Mouse (Mus musculus) embryonic facial prominence, embryonic 15.5 days (tissue): Measurements from ENCODE around the gene Mrps9. TPM values are rescaled to one million over a fixed set of nuclear protein-coding genes. Genes with fewer than 3 reads are reported as not detected.

ENCODE experiments used
- ATAC-seq: fragments of 200-750 bp; cut with Nextera tagmentation; 2 replicates; pipeline ENCODE4 v1.8.0; 2017; ENCODE audit warnings: low read depth, moderate TSS enrichment; ENCODE audit not compliant: insufficient number of reproducible peaks, low FRiP score, low TSS enrichment
- H3K27ac ChIP-seq: fragments of 300-500 bp; sonication (generic); replicated peaks from 2 replicates; pipeline ENCODE4 v1.5.1; 2015; ENCODE audit warnings: mild to moderate bottlenecking, inconsistent platforms
- H3K27me3 ChIP-seq: fragments of 300-500 bp; sonication (generic); 2 replicates; pipeline ENCODE4 v1.6.1; 2015; ENCODE audit warnings: inconsistent platforms
- H3K36me3 ChIP-seq: fragments of 300-500 bp; sonication (generic); 2 replicates; pipeline ENCODE4 v1.6.1; 2015; ENCODE audit warnings: mild to moderate bottlenecking, inconsistent platforms
- H3K4me1 ChIP-seq: fragments of 300-500 bp; sonication (generic); 2 replicates; pipeline ENCODE4 v1.6.1; 2015; ENCODE audit warnings: inconsistent platforms
- H3K4me2 ChIP-seq: fragments of 300-500 bp; sonication (generic); replicated peaks from 2 replicates; pipeline ENCODE4 v1.6.1; 2015; ENCODE audit warnings: mild to moderate bottlenecking, inconsistent platforms
- H3K4me3 ChIP-seq: fragments of 300-500 bp; sonication (generic); replicated peaks from 2 replicates; pipeline ENCODE4 v1.5.1; 2015; ENCODE audit warnings: mild to moderate bottlenecking, inconsistent platforms
- H3K9ac ChIP-seq: fragments of 300-500 bp; sonication (generic); 2 replicates; pipeline ENCODE4 v1.6.1; 2015; ENCODE audit warnings: inconsistent platforms
- H3K9me3 ChIP-seq: fragments of 300-500 bp; sonication (generic); replicated peaks from 2 replicates; pipeline ENCODE4 v1.6.1; 2016; ENCODE audit warnings: inconsistent platforms
- WGBS: fragments of 180-500 bp; shearing (Covaris S2); methylation state at CpG from one replicate; pipeline ENCODE4 v1.1.7; 2015; 5-methylcytosine and 5-hydroxymethylcytosine counted together
- polyA plus RNA-seq: library from polyadenylated mRNA; unstranded; fragments of >200 nt; fragmentation: Nextera tagmentation; extraction: Ambion mirVana; gene quantifications from 2 replicates; pipeline ENCODE4 v1.2.1, GENCODE M21; 2015

The Mrps9 gene
- polyA plus RNA-seq, 1 experiment from 2014 or later: 41.6 TPM

DNA sequence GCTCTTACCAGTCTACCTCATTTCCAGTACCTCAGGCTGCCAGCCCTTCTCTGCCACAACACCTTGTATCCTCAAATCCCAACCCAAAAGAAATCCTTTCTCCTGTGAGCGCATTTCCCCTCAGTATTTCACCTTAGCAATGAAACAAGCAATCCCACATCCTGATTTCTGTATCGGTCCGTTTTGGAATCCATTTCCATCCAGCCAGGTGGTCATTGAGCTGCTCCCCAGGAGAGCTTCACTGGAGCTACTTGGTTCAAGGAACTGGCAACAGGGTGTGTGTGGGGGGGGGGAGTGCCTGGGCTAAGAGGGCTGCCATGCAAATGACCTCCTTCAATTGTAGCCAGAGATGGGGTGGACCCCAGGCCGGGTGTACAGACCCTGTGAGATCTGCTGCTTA is 56.1 kb downstream of the Mrps9 start:
- H3K4me3 ChIP-seq: no peak overlapping the region
- H3K27me3 ChIP-seq: no peaks in the 10 kb centered on the region
- no peak overlapping the region for H3K4me2 ChIP-seq
- no peaks in the 10 kb centered on the region for H3K4me1 ChIP-seq
- no peaks in the 10 kb centered on the region for H3K9me3 ChIP-seq
- H3K9ac ChIP-seq: no peak overlapping the region
- H3K36me3 ChIP-seq: peaks cover 12% of the 10 kb centered on the region; the same call in 1 of the 2 replicates
- no peak for ATAC-seq
- no peak overlapping the region for H3K27ac ChIP-seq
- WGBS: 56% methylated on average over 4 of the region's 4 CpGs

DNA sequence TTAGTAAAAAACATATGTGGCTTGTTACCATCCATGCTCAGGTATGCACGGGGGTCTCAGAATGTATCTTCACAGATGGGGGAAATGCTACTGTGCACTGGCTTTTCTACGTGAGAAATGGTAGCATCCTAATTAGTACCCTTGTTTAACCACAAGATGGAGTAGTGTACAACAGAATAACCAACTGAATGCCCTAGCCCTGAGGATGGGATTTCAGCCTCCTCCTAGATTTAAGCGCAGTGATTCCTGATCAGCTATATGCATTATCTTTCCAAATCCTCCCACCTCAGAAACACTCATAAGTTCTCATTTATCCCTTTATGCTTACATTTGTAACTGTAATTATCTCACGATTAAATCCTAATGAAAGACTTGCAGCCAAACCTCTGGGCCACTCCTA is 64.0 kb downstream of the Mrps9 start:
- ATAC-seq: no peak
- no peaks in the 10 kb centered on the region for H3K36me3 ChIP-seq
- H3K27me3 ChIP-seq: no peaks in the 10 kb centered on the region
- no peak overlapping the region for H3K9ac ChIP-seq
- H3K4me2 ChIP-seq: no peak overlapping the region
- no peak overlapping the region for H3K4me3 ChIP-seq
- no peaks in the 10 kb centered on the region for H3K9me3 ChIP-seq
- H3K4me1 ChIP-seq: peaks cover 9% of the 10 kb centered on the region; the same call in 1 of the 2 replicates
- no peak overlapping the region for H3K27ac ChIP-seq
- WGBS: 11% methylated on average over 4 of the region's 4 CpGs

DNA sequence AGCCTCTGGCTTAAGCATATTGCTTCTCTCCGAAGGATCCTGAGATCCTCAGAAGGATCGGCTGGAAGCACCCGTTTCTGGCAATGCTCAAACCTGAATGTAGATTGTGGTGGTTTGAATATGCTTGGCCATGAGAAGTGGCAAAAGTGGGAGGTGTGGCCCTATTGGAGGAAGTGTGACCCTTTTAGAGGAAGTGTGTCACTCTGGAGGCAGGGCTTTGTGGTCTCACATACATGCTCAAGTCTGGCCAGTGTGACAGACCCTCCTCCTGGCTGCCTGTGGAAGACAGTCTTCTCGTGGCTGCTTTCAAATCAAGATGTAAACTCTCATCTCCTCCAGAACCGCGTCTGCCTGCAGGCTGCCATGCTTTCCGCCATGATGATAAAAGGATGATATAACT is 65.7 kb downstream of the Mrps9 start:
- Histone ChIP-seq H3K36me3 (no peaks in the 10 kb centered on the region), H3K9me3 (no peaks in the 10 kb centered on the region), H3K27me3 (no peaks in the 10 kb centered on the region), H3K4me3 (no peak overlapping the region), H3K9ac (no peak overlapping the region), H3K4me2 (no peak overlapping the region), H3K4me1 (peaks cover 9% of the 10 kb centered on the region; the same call in 1 of the 2 replicates), H3K27ac (no peak overlapping the region)
- ATAC-seq: no peak
- WGBS: 77% methylated on average over 7 of the region's 7 CpGs

DNA sequence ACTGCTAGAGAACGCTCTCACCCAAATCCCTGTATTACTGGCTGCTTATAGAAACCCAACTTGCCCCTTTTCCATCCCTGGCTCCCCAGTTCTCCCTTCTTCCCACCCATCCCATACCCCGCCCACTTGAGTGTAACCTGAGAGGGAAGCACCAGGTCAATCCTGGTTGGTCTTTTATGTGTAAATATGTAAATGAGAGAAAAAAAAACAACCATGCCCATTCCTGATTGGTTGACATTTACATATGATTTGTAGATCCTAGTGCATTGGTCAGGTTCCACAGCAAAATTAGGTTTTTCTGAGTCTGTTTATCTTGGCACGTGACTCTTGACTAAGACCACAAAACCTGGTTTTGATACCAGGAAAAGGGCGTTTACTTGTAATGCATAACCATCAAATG is 66.9 kb downstream of the Mrps9 start:
- H3K27ac ChIP-seq: no peak overlapping the region
- 8% methylated on average over 4 of the region's 4 CpGs for WGBS
- H3K9ac ChIP-seq: no peak overlapping the region

DNA sequence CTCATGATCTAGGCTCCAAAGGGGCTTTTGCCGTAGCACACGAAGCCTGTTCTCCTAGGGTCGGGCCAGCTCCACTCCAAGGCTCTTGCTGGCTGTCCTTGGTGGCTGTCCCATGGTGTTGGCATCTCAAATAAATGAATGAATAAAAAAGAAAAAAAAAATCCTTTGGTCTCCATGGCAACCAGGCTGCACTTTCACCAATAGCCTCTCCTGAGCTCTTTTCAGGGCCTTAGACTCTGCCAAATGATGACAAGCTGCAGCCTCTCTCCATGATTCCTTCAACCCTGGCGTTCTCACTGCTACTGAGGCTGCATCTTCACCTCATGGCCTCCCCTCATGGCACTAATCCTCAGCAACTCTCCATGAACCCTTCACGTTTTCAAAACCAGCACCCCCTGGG is 72.9 kb downstream of the Mrps9 start:
- 78% methylated on average over 5 of the region's 5 CpGs for WGBS
- no peak overlapping the region for H3K27ac ChIP-seq
- no peaks in the 10 kb centered on the region for H3K36me3 ChIP-seq
- H3K4me3 ChIP-seq: no peak overlapping the region
- no peaks in the 10 kb centered on the region for H3K4me1 ChIP-seq
- H3K27me3 ChIP-seq: no peaks in the 10 kb centered on the region
- H3K9me3 ChIP-seq: no peaks in the 10 kb centered on the region
- ATAC-seq: no peak
- no peak overlapping the region for H3K9ac ChIP-seq
- H3K4me2 ChIP-seq: no peak overlapping the region

More for the DNA sequence above, 66.9 kb downstream of the Mrps9 start:
- no peaks in the 10 kb centered on the region for H3K9me3 ChIP-seq
- peak; percentile 63 for ATAC-seq
- H3K4me3 ChIP-seq: no peak overlapping the region
- no peaks in the 10 kb centered on the region for H3K27me3 ChIP-seq
- no peaks in the 10 kb centered on the region for H3K36me3 ChIP-seq
- peak overlapping the region; percentile 21 for H3K4me2 ChIP-seq
- peaks cover 9% of the 10 kb centered on the region; the same call in 1 of the 2 replicates for H3K4me1 ChIP-seq

DNA sequence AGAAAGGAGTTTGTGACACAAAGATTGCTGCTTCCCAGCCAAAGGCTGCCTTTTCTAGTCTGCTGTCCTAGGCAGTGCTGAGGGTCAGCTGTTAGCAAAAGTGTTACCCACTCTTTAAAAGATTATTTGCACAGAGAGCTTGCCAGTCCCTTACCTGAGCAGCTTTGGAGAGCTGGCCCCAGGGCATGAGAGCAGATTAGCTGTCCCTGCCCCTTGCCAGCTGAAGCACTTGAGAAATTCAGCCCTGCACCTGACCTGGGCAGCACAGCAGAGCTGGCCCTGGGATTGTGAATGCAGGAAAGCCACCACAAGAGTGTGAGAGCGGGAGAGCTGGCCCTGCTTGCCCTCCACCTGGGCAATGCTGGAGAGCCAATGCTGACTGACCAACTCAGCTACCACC is 82.6 kb downstream of the Mrps9 start:
- no peak for ATAC-seq
- Histone ChIP-seq H3K4me2 (no peak overlapping the region), H3K9me3 (no peaks in the 10 kb centered on the region), H3K36me3 (no peaks in the 10 kb centered on the region), H3K9ac (no peak overlapping the region), H3K27me3 (no peaks in the 10 kb centered on the region), H3K27ac (no peak overlapping the region), H3K4me3 (no peak overlapping the region), H3K4me1 (no peaks in the 10 kb centered on the region)
- 73% methylated on average over 1 of the region's 1 CpGs for WGBS

DNA sequence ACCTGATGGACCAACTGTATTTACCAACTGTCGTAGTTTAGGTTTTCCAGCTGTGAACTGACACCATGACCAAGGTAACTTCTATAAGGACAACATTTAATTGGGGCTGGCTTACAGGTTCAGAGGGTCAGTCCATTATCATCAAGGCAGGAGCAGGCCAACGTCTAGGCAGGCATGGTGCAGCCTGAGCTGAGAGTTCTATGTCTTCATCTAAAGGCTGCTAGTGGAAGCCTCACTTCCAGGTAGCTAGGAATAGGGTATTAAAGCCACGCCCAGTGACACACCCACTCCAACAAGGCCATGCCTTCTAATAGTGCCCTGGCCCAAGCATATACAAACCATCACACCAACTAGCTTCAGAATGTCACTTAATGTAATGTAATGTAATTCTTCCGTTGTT is 97.5 kb downstream of the Mrps9 start:
- 0 out of 2 replicates have a peak, but pooled peaks cover 5% of the 10 kb centered on the region for H3K4me1 ChIP-seq
- 74% methylated on average over 4 of the region's 4 CpGs for WGBS
- H3K4me3 ChIP-seq: no peak overlapping the region
- no peak overlapping the region for H3K9ac ChIP-seq
- H3K27me3 ChIP-seq: no peaks in the 10 kb centered on the region
- no peaks in the 10 kb centered on the region for H3K9me3 ChIP-seq
- no peak overlapping the region for H3K27ac ChIP-seq
- ATAC-seq: no peak
- H3K36me3 ChIP-seq: no peaks in the 10 kb centered on the region
- H3K4me2 ChIP-seq: no peak overlapping the region

DNA sequence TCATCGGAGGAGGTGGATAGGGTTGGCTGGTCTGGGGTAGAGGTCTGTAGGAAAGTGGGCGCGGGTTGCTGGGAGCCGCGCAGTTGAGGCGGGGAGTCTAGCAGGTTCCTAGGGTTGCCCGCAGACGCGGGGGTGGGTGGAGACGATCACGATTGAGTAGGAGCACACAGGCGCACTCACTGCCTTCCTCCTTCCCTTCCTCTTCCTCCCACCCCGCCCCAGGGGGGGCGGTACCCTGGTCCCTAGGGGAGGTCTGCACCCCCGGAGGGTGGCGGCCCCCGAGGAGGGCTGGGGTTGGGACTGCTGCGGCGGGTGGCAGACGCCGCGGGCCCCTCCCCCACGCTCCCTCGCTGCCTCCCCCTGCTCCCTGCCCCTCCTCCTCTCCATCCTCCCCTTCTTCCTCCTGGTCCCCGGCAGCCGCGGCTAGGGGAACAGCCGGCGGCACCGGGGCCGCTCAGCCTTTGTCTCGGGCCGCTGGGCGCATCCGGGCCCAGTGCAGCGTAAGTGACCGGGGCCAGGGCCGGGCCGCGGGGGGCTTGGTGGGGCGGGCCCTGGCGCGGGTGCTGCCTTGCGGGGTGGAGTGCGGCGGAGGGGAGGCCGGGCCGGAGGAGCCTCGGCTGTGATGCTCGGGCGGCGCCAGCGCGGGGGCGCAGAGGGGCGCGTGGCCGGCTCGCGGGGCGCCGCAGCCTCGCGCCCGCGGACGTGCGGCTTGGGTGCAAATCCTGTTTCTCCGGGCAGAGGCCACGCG is 101.9 kb downstream of the Mrps9 start, which contains the start of gene Gpr45:
Gpr45 (plus strand) TSS at position 139 of the 748 bp plus-strand sequence.
- Histone ChIP-seq H3K4me3 (peak within 1 kb of the TSS; percentile 80), H3K27me3 (no peaks in the 10 kb centered on the region), H3K36me3 (no peaks in the 10 kb centered on the region), H3K4me1 (0 out of 2 replicates have a peak, but pooled peaks cover 5% of the 10 kb centered on the region), H3K4me2 (peak within 1 kb of the TSS; percentile 95), H3K27ac (peak within 1 kb of the TSS; percentile 73), H3K9me3 (no peaks in the 10 kb centered on the region), H3K9ac (peak within 1 kb of the TSS; percentile 66)
- under 1% methylated on average over 67 of the region's 71 CpGs for WGBS
- peak; percentile 83 for ATAC-seq

DNA sequence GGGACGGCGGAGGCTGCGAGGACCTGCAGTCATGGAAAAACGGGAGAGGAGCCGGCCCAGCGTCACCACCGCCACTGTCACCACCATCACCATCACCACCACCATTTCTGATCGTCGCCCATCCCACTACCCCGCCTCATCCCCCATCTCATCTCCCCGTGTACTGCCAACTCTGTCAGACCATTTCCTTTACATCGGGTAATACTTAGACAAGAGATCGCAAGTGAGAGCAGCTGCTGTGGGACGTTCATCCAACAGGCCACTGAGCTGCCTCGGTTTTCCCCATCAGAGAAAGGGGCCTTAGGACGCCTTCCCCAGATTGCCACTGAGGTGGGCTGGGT is 102.4 kb downstream of the Mrps9 start:
- H3K27ac ChIP-seq: peak overlapping the region; percentile 73
- 0% methylated on average over 16 of the region's 16 CpGs for WGBS
- ATAC-seq: peak; percentile 39; the same call in 1 of the 2 replicates

More for the DNA sequence above, 102.4 kb downstream of the Mrps9 start:
- 0 out of 2 replicates have a peak, but pooled peaks cover 5% of the 10 kb centered on the region for H3K4me1 ChIP-seq
- no peaks in the 10 kb centered on the region for H3K36me3 ChIP-seq
- H3K4me3 ChIP-seq: peak overlapping the region; percentile 80
- H3K27me3 ChIP-seq: no peaks in the 10 kb centered on the region
- peak overlapping the region; percentile 66 for H3K9ac ChIP-seq
- peak overlapping the region; percentile 95 for H3K4me2 ChIP-seq
- H3K9me3 ChIP-seq: no peaks in the 10 kb centered on the region

Other genes with a start within 250 kb of the Mrps9 start
- 3.9 and 4.4 TPM in 2 replicates for gene Pou3f3, start 155.5 kb upstream of the Mrps9 start, polyA plus RNA-seq
- 5.9 and 8.0 TPM in 2 replicates for gene Gpr45, start 101.6 kb downstream of the Mrps9 start, polyA plus RNA-seq
- 11.4 and 12.5 TPM in 2 replicates for gene Tgfbrap1, start 247.4 kb downstream of the Mrps9 start, polyA plus RNA-seq
- 29.4 and 30.0 TPM in 2 replicates for gene AI597479, start 247.5 kb downstream of the Mrps9 start, polyA plus RNA-seq